Mouse (Mus musculus) midbrain, embryonic 10.5 days (tissue): ENCODE measurements around the gene Pclo. TPM values are rescaled to one million over a fixed set of nuclear protein-coding genes. Genes with fewer than 3 reads are reported as not detected.

Source experiments
- DNase-seq: peaks from one replicate; pipeline ENCODE4 v3.0.0-alpha.2; 2017; ENCODE audit warnings: low spot score
- H3K27ac ChIP-seq: fragments of 300-500 bp; sonication (generic); replicated peaks from 2 replicates; pipeline ENCODE4 v1.5.1; 2016; ENCODE audit warnings: mild to moderate bottlenecking
- H3K27me3 ChIP-seq: fragments of 300-500 bp; sonication (generic); 2 replicates; pipeline ENCODE4 v1.6.1; 2016; ENCODE audit warnings: low read depth, mild to moderate bottlenecking; ENCODE audit not compliant: poor library complexity, severe bottlenecking
- H3K36me3 ChIP-seq: fragments of 300-500 bp; sonication (generic); 2 replicates; pipeline ENCODE4 v1.6.1; 2016; ENCODE audit warnings: mild to moderate bottlenecking, moderate library complexity
- H3K4me1 ChIP-seq: fragments of 300-500 bp; sonication (generic); 2 replicates; pipeline ENCODE4 v1.6.1; 2016
- H3K4me3 ChIP-seq: fragments of 300-500 bp; sonication (generic); 2 replicates; pipeline ENCODE4 v1.5.1; 2016; ENCODE audit warnings: mild to moderate bottlenecking, moderate library complexity
- H3K9me3 ChIP-seq: fragments of 300-500 bp; sonication (generic); replicated peaks from 2 replicates; pipeline ENCODE4 v1.6.1; 2016; ENCODE audit warnings: mild to moderate bottlenecking
- WGBS: fragments of 180-500 bp; shearing (Covaris S2); methylation state at CpG from one replicate; pipeline ENCODE4 v1.1.7; 2016; 5-methylcytosine and 5-hydroxymethylcytosine counted together
- polyA plus RNA-seq: library from polyadenylated mRNA; unstranded; fragments of >200 nt; fragmentation: Nextera tagmentation; extraction: Ambion mirVana; gene quantifications from 2 replicates; pipeline ENCODE4 v1.2.1, GENCODE M21; 2016

The Pclo gene
- polyA plus RNA-seq, 1 experiment from 2014 or later, result 0.60 TPM

DNA sequence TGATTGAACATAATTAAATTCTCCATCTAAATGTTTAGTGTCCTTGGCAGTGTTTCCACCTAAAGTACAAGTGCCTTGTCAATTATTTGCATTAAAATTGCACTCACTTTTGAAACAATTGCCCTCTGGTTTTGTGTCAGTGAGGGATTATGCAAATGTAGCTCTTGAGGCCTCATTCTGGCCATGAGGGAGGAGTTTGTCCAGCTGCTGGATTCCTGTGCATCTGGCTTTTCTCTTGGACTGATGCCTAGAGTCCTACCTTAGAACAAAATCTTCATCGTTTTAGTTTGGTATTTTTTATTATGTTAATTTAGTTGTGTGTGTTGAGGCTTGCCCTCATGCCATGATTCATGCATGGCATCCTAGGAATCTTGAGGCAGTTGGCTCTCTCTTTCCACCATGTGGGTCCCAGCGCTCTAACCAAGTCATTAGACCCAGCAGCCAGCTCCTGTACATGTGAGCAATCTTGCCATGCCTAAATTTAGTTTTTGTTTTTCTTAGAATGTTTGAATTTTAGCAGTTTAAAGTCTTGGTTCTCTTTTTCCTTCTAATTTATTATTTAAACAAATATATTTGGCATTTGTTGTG is 80.8 kb downstream of the Pclo start:
- no peak overlapping the region for H3K27ac ChIP-seq
- H3K9me3 ChIP-seq, result no peaks in the 10 kb centered on the region
- no peak overlapping the region for H3K4me3 ChIP-seq
- WGBS, result 77% methylated on average over 2 of the region's 2 CpGs
- no peak for DNase-seq
- H3K4me1 ChIP-seq, result peaks cover 7% of the 10 kb centered on the region
- H3K27me3 ChIP-seq, result no peaks in the 10 kb centered on the region
- no peaks in the 10 kb centered on the region for H3K36me3 ChIP-seq

DNA sequence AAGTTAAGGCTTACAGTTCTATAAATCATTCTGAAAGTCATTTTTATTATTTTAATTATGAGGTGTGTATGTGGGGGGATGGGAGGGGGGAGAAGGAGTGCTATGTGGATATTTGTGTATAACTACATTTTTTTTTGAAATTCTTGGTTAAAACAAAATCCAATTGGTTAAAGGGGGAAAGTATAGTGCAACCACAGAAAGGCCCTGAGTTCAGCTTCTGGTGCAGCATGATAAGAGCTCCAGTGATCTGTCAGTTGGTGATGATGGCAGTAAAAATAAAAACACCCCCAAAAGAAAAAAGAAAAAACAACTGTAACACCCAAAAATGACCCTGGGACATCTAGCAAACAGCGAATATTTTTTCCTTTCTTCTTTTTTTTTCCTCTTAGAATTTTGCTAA is 93.6 kb downstream of the Pclo start:
- Histone ChIP-seq H3K9me3 (no peaks in the 10 kb centered on the region; the same call in 1 of the 2 replicates), H3K4me1 (no peaks in the 10 kb centered on the region), H3K36me3 (no peaks in the 10 kb centered on the region), H3K27me3 (no peaks in the 10 kb centered on the region), H3K4me3 (no peak overlapping the region), H3K27ac (no peak overlapping the region)
- WGBS, result 63% methylated on average over 1 of the region's 1 CpGs
- no peak for DNase-seq

DNA sequence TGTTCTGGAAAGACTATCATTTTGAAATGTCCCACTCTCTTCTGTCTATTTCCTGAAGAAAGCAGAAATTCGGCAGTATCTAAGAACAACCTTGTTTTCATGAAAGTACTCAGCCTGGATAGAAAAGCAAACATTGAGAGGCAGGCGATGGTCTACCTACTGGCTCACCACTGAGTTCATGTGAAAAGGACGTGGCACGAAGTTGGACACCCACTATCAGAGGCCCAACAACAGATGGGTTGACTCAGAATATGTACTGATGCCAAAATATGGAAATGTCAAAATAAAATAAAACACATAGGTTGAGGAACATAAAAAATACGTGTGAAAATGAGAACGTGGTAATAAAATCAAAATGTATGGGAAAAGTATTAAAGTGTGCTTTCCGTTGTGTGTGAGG is 106.4 kb downstream of the Pclo start:
- DNase-seq, result no peak
- Histone ChIP-seq H3K4me3 (no peak overlapping the region), H3K9me3 (no peaks in the 10 kb centered on the region), H3K27me3 (no peaks in the 10 kb centered on the region), H3K36me3 (no peaks in the 10 kb centered on the region), H3K27ac (no peak overlapping the region), H3K4me1 (no peaks in the 10 kb centered on the region)
- 88% methylated on average over 7 of the region's 7 CpGs for WGBS

DNA sequence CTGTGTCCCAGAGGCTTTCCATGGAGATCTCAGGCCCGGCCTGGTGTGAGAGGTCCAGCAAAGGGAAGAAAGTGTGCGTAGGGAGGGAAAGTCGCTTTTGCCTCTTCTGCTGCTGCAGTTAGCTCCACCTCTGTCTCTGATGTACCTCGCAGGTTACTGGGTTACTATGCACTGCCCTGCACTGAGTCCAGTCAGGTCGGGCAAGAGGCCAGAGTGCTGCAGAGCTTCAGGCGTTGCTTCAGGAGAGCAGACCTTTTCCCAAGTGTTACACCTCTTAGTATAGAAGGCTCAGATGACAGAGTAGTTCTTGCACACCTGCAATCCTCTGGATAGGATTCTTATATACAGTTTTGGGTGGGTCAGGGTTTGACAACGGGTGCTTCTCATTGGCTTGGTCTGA is 108.6 kb downstream of the Pclo start:
- Histone ChIP-seq H3K4me3 (no peak overlapping the region), H3K27ac (no peak overlapping the region), H3K36me3 (no peaks in the 10 kb centered on the region), H3K9me3 (no peaks in the 10 kb centered on the region), H3K4me1 (no peaks in the 10 kb centered on the region), H3K27me3 (no peaks in the 10 kb centered on the region)
- no peak for DNase-seq
- WGBS, result 80% methylated on average over 7 of the region's 7 CpGs

DNA sequence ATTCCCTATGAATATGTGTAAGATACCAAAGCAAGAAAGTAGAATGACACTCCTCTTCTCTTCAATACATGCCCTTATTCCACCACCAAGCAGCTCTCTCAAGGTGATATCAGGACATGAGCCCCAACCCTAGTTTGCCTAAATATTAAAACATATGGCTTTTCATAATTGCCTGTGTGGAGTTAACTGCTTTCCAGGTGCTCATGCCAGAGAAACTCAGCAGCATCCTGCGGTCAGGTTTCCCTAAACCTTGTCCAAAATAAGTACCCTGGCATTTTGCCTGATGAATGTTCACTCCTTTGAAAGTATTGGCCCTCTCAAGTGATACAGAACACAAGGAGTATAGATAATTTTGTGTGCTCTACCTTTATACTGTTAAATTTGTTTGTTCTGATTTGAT is 126.5 kb downstream of the Pclo start:
- Histone ChIP-seq H3K9me3 (no peaks in the 10 kb centered on the region), H3K4me1 (no peaks in the 10 kb centered on the region), H3K36me3 (no peaks in the 10 kb centered on the region), H3K4me3 (no peak overlapping the region), H3K27me3 (no peaks in the 10 kb centered on the region), H3K27ac (no peak overlapping the region)
- no peak for DNase-seq
- 91% methylated on average over 1 of the region's 1 CpGs for WGBS

DNA sequence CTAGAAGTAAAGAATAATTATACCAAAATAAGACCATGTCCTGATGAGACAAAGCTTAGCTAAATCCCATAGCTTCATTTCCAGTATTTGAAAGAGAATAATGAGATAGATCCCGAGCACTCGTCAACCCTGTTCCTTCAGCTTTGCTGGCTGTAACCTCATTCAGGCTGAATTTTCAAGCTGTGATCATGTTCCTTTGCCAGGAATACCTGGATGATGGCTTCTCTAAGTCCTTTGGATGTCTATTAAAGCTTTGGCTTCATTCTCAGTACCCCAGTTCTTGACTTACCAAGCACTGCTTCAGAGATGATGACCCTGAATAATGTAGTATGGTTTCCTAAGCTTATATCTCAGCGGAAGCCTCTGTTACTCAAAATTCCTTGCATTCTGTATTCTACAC is 131.1 kb downstream of the Pclo start:
- DNase-seq, result no peak
- Histone ChIP-seq H3K4me1 (no peaks in the 10 kb centered on the region), H3K27me3 (no peaks in the 10 kb centered on the region), H3K9me3 (no peaks in the 10 kb centered on the region), H3K36me3 (no peaks in the 10 kb centered on the region), H3K27ac (no peak overlapping the region), H3K4me3 (no peak overlapping the region)
- 88% methylated on average over 3 of the region's 3 CpGs for WGBS

DNA sequence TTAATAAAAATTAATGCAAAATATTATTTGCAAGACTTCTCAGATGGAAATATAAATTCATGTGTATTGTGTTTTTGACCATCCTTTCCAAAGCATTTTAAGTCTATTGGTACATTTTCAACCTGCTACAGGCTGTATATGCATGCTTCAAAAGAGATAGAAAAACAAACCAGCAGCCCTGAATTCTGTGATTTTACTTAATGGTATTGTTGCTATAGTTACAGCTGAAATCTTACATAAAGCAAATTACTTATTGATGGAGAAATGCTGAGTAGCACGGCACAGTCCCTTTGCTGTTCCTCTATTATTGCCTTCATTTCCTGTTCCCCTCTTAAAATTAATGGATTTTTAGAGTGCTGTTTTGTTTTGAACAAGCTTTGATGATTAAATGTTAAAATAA is 145.9 kb downstream of the Pclo start:
- no peaks in the 10 kb centered on the region for H3K9me3 ChIP-seq
- H3K4me1 ChIP-seq, result no peaks in the 10 kb centered on the region
- 80% methylated on average over 1 of the region's 1 CpGs for WGBS
- H3K36me3 ChIP-seq, result no peaks in the 10 kb centered on the region
- no peak overlapping the region for H3K4me3 ChIP-seq
- no peaks in the 10 kb centered on the region for H3K27me3 ChIP-seq
- no peak for DNase-seq
- no peak overlapping the region for H3K27ac ChIP-seq

DNA sequence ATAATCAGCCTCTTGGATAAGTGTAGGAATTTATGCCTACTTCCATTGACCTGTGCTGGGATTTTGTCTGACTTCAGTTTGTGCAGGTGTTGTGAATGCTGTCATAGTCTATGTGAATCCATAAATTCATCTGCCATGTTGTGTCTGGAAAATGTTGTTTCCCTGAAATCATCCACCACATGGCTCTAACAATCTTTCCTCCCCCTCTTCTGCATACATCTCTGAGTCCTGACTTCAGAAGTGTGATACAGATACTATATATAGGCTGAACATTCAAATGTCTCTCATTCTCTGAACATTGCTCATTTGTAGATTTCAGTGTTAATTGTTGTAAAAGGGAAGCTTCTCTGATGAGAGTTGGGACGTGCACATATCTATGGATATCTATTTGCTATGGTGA is 147.5 kb downstream of the Pclo start:
- 85% methylated on average over 1 of the region's 1 CpGs for WGBS
- Histone ChIP-seq H3K27me3 (no peaks in the 10 kb centered on the region), H3K4me1 (no peaks in the 10 kb centered on the region), H3K36me3 (no peaks in the 10 kb centered on the region), H3K9me3 (no peaks in the 10 kb centered on the region), H3K4me3 (no peak overlapping the region), H3K27ac (no peak overlapping the region)
- DNase-seq, result no peak

DNA sequence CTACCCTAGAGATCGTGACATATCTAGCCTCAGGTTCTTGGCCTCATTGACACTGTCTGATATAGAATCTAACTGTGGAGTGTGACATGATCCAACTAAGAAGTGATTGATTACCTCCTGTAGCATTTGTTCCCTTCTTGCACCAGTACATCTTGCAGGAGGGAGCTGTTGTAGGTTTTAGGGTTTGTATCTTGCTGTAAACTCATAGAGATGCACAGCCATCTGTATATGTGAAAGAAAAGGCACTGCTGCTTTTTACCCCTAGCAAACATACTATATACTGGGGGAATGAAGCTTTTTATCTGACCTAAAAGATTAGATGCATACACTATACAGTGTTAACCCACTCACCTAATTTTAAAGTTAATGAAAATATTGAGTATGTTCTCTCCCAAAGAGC is 147.9 kb downstream of the Pclo start:
- Histone ChIP-seq H3K4me1 (no peaks in the 10 kb centered on the region), H3K36me3 (no peaks in the 10 kb centered on the region), H3K4me3 (no peak overlapping the region), H3K27ac (no peak overlapping the region), H3K9me3 (no peaks in the 10 kb centered on the region), H3K27me3 (no peaks in the 10 kb centered on the region)
- no peak for DNase-seq
- WGBS, result 90% methylated on average over 1 of the region's 1 CpGs

DNA sequence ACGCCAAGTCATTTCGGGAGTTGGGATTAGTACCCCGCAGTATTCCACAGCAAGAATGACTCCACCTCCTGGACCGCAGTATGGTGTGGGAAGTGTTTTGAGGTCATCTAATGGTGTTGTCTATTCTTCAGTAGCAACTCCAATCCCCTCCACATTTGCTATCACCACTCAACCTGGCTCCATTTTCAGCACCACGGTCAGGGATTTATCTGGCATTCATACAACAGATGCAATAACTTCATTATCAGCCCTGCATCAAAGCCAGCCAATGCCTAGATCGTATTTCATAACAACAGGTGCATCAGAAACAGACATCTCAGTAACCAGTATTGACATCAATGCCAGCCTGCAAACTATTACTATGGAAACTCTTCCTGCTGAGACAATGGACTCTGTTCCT is 165.7 kb downstream of the Pclo start:
- 0 out of 2 replicates have a peak, but pooled peaks cover 6% of the 10 kb centered on the region for H3K36me3 ChIP-seq
- no peak overlapping the region for H3K4me3 ChIP-seq
- H3K4me1 ChIP-seq, result no peaks in the 10 kb centered on the region
- 96% methylated on average over 6 of the region's 6 CpGs for WGBS
- H3K27me3 ChIP-seq, result no peaks in the 10 kb centered on the region
- DNase-seq, result no peak
- H3K9me3 ChIP-seq, result no peaks in the 10 kb centered on the region
- H3K27ac ChIP-seq, result no peak overlapping the region

DNA sequence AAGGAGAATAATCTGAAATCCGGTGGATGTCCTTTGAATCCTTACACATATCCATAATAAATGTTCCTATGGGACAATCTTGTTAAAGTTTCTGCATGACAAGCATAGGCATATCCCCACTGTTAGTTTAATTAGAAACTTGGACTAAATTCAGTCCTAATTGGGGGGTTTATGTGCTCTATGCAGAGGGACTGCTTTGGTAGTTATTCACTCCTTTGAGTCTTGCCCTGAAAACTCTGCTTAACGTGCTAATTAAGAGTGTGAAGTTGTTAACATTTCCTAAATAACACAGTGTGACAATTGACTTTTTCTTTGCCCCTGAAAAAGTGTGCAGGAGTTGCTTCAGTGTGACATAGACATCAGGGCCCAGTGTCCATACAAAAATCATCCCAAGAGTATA is 177.3 kb downstream of the Pclo start:
- Histone ChIP-seq H3K27ac (no peak overlapping the region), H3K4me1 (no peaks in the 10 kb centered on the region), H3K9me3 (no peaks in the 10 kb centered on the region), H3K27me3 (no peaks in the 10 kb centered on the region), H3K4me3 (no peak overlapping the region), H3K36me3 (no peaks in the 10 kb centered on the region)
- no peak for DNase-seq
- WGBS, result 64% methylated on average over 2 of the region's 2 CpGs

DNA sequence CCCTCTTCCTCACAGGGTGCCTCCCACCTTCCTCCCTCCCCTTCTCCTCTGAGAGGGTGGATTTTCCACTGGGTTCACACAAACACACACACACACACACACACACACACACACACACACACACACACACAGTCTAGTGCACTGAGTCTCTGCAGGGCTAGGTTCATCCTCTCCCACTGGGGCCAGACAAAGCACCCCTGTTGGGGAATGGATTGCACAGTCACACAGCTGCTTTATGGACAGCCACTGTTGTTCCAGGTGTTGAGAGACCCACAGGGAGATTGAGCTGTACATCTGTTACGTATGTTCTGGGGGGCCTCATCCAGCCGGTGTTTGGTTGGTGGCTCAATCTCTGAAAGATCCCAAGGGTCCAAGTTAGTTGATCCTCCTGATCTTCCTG is 182.0 kb downstream of the Pclo start:
- 88% methylated on average over 2 of the region's 2 CpGs for WGBS
- H3K36me3 ChIP-seq, result no peaks in the 10 kb centered on the region
- no peaks in the 10 kb centered on the region for H3K9me3 ChIP-seq
- DNase-seq, result no peak
- no peaks in the 10 kb centered on the region for H3K4me1 ChIP-seq
- H3K4me3 ChIP-seq, result no peak overlapping the region
- no peaks in the 10 kb centered on the region for H3K27me3 ChIP-seq
- no peak overlapping the region for H3K27ac ChIP-seq

DNA sequence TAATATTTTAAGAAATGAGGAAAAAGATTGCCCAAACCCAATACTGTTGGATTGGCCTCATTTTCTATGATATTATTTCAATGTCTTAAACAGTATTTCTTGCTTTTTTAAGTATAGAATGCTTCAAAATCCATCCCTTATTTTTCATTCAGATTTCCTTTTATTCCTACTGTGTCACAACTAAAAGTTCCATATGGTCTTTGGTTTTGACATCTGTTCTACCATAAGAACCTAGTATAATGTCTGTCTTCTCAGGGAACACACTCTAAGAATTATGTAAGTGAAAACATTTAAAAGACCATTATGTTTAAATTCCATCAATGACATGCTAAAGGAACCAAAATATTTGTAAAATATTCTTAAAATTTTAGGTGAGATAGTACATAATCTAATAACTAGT is 186.2 kb downstream of the Pclo start:
- Histone ChIP-seq H3K36me3 (no peaks in the 10 kb centered on the region), H3K9me3 (no peaks in the 10 kb centered on the region), H3K4me1 (no peaks in the 10 kb centered on the region), H3K27me3 (no peaks in the 10 kb centered on the region), H3K27ac (no peak overlapping the region), H3K4me3 (no peak overlapping the region)
- no peak for DNase-seq

DNA sequence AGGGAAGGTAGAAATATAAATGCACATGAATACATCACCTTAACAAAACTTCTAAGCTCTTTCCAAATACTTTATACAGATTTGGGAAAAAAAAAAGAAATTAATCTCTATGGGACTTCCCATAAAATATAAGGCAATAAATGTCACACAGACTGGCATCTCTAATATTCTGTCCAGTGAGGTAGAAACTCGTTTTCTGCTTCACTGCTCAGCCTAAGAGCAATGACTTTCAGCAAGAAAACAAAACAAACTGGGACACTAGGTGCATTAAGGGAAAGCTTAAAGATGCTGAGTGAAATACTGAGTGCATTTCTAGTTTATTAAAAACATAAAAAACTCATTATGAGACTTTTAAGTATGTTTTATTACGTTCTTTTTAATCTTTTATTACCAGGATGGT is 190.7 kb downstream of the Pclo start:
- H3K4me1 ChIP-seq, result no peaks in the 10 kb centered on the region
- no peaks in the 10 kb centered on the region for H3K36me3 ChIP-seq
- WGBS, result 75% methylated on average over 2 of the region's 2 CpGs
- DNase-seq, result no peak
- no peaks in the 10 kb centered on the region for H3K9me3 ChIP-seq
- H3K27ac ChIP-seq, result no peak overlapping the region
- H3K27me3 ChIP-seq, result no peaks in the 10 kb centered on the region
- H3K4me3 ChIP-seq, result no peak overlapping the region
